Mouse (Mus musculus): ENCODE results near the gene Glyr1.
A peak's percentile ranks its signal among the peaks of the same experiment; 100 is the strongest.

Glyr1 gene

GRCm38 (mm10) chr16:5049774-5050234 lies at the start of gene Glyr1, which contains the start of gene Ubn1:
Gene Glyr1, minus strand, starts transcription at chr16:5049863.
Gene Ubn1, plus strand, starts transcription at chr16:5050057.
- peak; percentile 98 for DNase-seq

- DNase-seq, result no peak
Observed at GRCm38 (mm10) chr16:5096504-5096903, 46.8 kb upstream of the Glyr1 start.

GRCm38 (mm10) chr16:5093285-5093684 lies 43.6 kb upstream of the Glyr1 start:
- no peak for DNase-seq

- DNase-seq, result no peak
Observed at GRCm38 (mm10) chr16:5089021-5089420, 39.4 kb upstream of the Glyr1 start.

- no peak for DNase-seq
Observed at GRCm38 (mm10) chr16:5086179-5086578, 36.5 kb upstream of the Glyr1 start.

- no peak for DNase-seq
Observed at GRCm38 (mm10) chr16:5085196-5085595, 35.5 kb upstream of the Glyr1 start.

GRCm38 (mm10) chr16:5074341-5074740 lies 24.7 kb upstream of the Glyr1 start:
- no peak for DNase-seq

- DNase-seq, result no peak
Observed at GRCm38 (mm10) chr16:5071974-5072373, 22.3 kb upstream of the Glyr1 start.

GRCm38 (mm10) chr16:5070321-5070720 lies 20.7 kb upstream of the Glyr1 start:
- DNase-seq, result peak; percentile 32

GRCm38 (mm10) chr16:5063472-5063871 lies 13.8 kb upstream of the Glyr1 start:
- DNase-seq, result no peak

- no peak for DNase-seq
Observed at GRCm38 (mm10) chr16:5058114-5058513, 8.5 kb upstream of the Glyr1 start.

GRCm38 (mm10) chr16:5050251-5051110 lies 818 bp upstream of the Glyr1 start:
- peak; percentile 19 for DNase-seq

- DNase-seq, result no peak
Observed at GRCm38 (mm10) chr16:5049182-5049773, 385 bp downstream of the Glyr1 start.

GRCm38 (mm10) chr16:5045322-5045721 lies 4.3 kb downstream of the Glyr1 start:
- DNase-seq, result no peak

GRCm38 (mm10) chr16:5036649-5037234 lies 12.9 kb downstream of the Glyr1 start:
- no peak for DNase-seq

- no peak for DNase-seq
Observed at GRCm38 (mm10) chr16:5035591-5035990, 14.1 kb downstream of the Glyr1 start.

GRCm38 (mm10) chr16:5029847-5030246 lies 19.8 kb downstream of the Glyr1 start:
- no peak for DNase-seq

- no peak for DNase-seq
Observed at GRCm38 (mm10) chr16:5024021-5024420, 25.6 kb downstream of the Glyr1 start.

GRCm38 (mm10) chr16:5014578-5014977 lies 35.1 kb downstream of the Glyr1 start:
- no peak for DNase-seq

GRCm38 (mm10) chr16:5013054-5013838 lies 36.4 kb downstream of the Glyr1 start, which contains the start of gene Rogdi:
Gene Rogdi, minus strand, starts transcription at chr16:5013553.
- DNase-seq, result peak; percentile 99

GRCm38 (mm10) chr16:5012036-5013005 lies 37.3 kb downstream of the Glyr1 start:
- peak; percentile 35 for DNase-seq

GRCm38 (mm10) chr16:5011285-5011684 lies 38.4 kb downstream of the Glyr1 start:
- no peak for DNase-seq
